Mouse (Mus musculus): Measurements from ENCODE around the gene Rps6kb2.
"Not testable (repeated sequence)": the region's sequence is repeated elsewhere in the genome, so short reads cannot be mapped to it uniquely, and the experiment has no call there.

GRCm38 (mm10) chr19:4135963-4136345, 27.2 kb downstream of the Rps6kb2 start:
- TF ChIP-seq CTCF (IDR thresholded peaks at IDR 0.05; ENCODE audit: borderline replicate concordance, control insufficient read depth, extremely low read depth, insufficient read depth, low read length, poor library complexity), result peak; percentile 44; the same call in 1 of the 2 replicates
- TF ChIP-seq POLR2A (IDR thresholded peaks at IDR 0.05; ENCODE audit: control insufficient read depth, extremely low read depth, insufficient read depth, low read length, poor library complexity), result not testable (repeated sequence)

Measured in thymus, adult 2 months (tissue).